Mouse (Mus musculus): ENCODE measurements around the gene Slc8a2. TPM values are rescaled to one million over a fixed set of nuclear protein-coding genes. Genes with fewer than 3 reads are reported as not detected.

Gene Slc8a2
- polyA plus RNA-seq, 1 experiment from 2014 or later: 0.25 TPM

Other genes with a start within 250 kb of the Slc8a2 start
- 0.10 TPM in 1 of 2 replicates, not detected in the other for gene Crx, start 249.9 kb upstream of the Slc8a2 start, polyA plus RNA-seq (2014; fragmentation: Nextera tagmentation; extraction: Ambion mirVana)
- gene Crxos, start 247.2 kb upstream of the Slc8a2 start, polyA plus RNA-seq (2014; fragmentation: Nextera tagmentation; extraction: Ambion mirVana): not detected in 2 replicates
- gene Selenow, start 207.4 kb upstream of the Slc8a2 start, polyA plus RNA-seq (2014; fragmentation: Nextera tagmentation; extraction: Ambion mirVana): 981 and 984 TPM in 2 replicates
- gene Nop53, start 183.8 kb upstream of the Slc8a2 start, polyA plus RNA-seq (2014; fragmentation: Nextera tagmentation; extraction: Ambion mirVana): 190 and 194 TPM in 2 replicates
- 10.2 and 10.6 TPM in 2 replicates for gene Ehd2, start 162.3 kb upstream of the Slc8a2 start, polyA plus RNA-seq (2014; fragmentation: Nextera tagmentation; extraction: Ambion mirVana)
- gene Bicra, start 81.9 kb upstream of the Slc8a2 start, polyA plus RNA-seq (2014; fragmentation: Nextera tagmentation; extraction: Ambion mirVana): 4.2 and 5.9 TPM in 2 replicates
- not detected in 2 replicates for gene Zfp541, start 68.0 kb upstream of the Slc8a2 start, polyA plus RNA-seq (2014; fragmentation: Nextera tagmentation; extraction: Ambion mirVana)
- gene Napa, start 31.4 kb upstream of the Slc8a2 start, polyA plus RNA-seq (2014; fragmentation: Nextera tagmentation; extraction: Ambion mirVana): 147 and 168 TPM in 2 replicates
- gene Kptn, start 9.9 kb upstream of the Slc8a2 start, polyA plus RNA-seq (2014; fragmentation: Nextera tagmentation; extraction: Ambion mirVana): 22.1 and 23.5 TPM in 2 replicates
- gene Meis3, start 45.3 kb downstream of the Slc8a2 start, polyA plus RNA-seq (2014; fragmentation: Nextera tagmentation; extraction: Ambion mirVana): 34.0 and 47.1 TPM in 2 replicates
- gene Dhx34, start 92.2 kb downstream of the Slc8a2 start, polyA plus RNA-seq (2014; fragmentation: Nextera tagmentation; extraction: Ambion mirVana): 6.6 and 9.9 TPM in 2 replicates
- gene C5ar2, start 114.3 kb downstream of the Slc8a2 start, polyA plus RNA-seq (2014; fragmentation: Nextera tagmentation; extraction: Ambion mirVana): 0.14 TPM in 1 of 2 replicates, not detected in the other
- gene C5ar1, start 129.7 kb downstream of the Slc8a2 start, polyA plus RNA-seq (2014; fragmentation: Nextera tagmentation; extraction: Ambion mirVana): 0.71 and 1.00 TPM in 2 replicates
- 9.3 TPM in 2 replicates for gene Inafm1, start 143.8 kb downstream of the Slc8a2 start, polyA plus RNA-seq (2014; fragmentation: Nextera tagmentation; extraction: Ambion mirVana)
- gene Ccdc9, start 157.0 kb downstream of the Slc8a2 start, polyA plus RNA-seq (2014; fragmentation: Nextera tagmentation; extraction: Ambion mirVana): 16.2 and 16.7 TPM in 2 replicates
- 4.6 and 5.9 TPM in 2 replicates for gene Bbc3, start 178.6 kb downstream of the Slc8a2 start, polyA plus RNA-seq (2014; fragmentation: Nextera tagmentation; extraction: Ambion mirVana)

All from embryonic facial prominence, embryonic 11.5 days (tissue).